Mouse (Mus musculus) brain, adult 10 weeks (tissue): ENCODE measurements around the gene Tmem274. TPM values are rescaled to one million over a fixed set of nuclear protein-coding genes. Genes with fewer than 3 reads are reported as not detected.

Experiments used
- polyA plus RNA-seq: library from polyadenylated mRNA; stranded (reverse); fragments of 350-450 nt; fragmentation: Illumina TruSeq; extraction: RNeasy Lipid Tissue Mini Kit (QIAGEN cat#74804); gene quantifications from one replicate; pipeline ENCODE4 v1.2.3, GENCODE M21; 2015; ENCODE audit warnings: low read depth, low replicate concordance

The Tmem274 gene
- not detected for polyA plus RNA-seq

DNA sequence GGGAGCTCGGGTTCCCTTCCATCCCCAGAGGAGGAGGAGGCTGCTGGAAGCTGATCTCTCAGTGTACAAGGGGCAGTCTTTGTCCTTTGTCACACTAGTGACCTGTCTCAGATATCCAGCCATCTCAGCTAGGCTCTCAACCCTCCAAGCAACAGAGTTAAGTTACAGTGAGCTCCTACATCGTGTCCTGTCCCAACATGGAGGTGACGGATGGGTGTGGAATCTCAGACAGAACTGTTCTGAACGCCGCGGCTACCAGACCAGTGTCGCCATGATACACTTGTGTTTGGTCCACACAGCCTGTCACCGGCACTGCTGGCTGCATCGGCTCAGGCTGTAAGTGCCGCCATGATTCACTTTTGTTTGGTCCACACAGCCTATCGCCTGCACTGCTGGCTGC, at the start of gene Tmem274:
Tmem274 (plus strand) TSS at position 301 of the 400 bp plus-strand sequence.

DNA sequence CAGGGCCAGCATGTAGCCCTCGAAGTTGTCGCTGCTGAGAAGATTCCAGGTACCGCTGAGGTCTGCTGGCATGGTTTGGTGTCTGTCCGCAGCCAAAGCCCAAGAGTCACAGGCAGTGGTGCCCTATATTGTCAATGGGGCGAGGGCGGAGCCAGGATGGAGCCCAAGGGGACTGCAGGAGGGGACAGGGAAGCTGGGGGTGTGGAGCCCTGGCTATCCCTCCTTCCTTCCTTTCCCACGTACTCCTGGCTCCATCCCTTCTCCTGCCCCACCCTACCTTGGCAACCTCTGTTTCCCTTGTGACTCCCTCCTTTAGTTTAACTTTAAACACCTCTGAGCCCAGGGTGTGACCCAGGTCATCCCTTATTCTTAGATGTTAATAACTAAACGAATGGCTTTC, 22.3 kb upstream of the Tmem274 start, which contains the start of gene Rbp7:
Rbp7 (minus strand) TSS at position 100 of the 400 bp plus-strand sequence.

GRCm38 (mm10) chr4:149485053-149485824, 8.1 kb downstream of the Tmem274 start, which contains the start of the genes Nmnat1 and Lzic:
Gene Nmnat1 (minus strand): TSS chr4:149485202.
Gene Lzic (plus strand): TSS chr4:149485229.

DNA sequence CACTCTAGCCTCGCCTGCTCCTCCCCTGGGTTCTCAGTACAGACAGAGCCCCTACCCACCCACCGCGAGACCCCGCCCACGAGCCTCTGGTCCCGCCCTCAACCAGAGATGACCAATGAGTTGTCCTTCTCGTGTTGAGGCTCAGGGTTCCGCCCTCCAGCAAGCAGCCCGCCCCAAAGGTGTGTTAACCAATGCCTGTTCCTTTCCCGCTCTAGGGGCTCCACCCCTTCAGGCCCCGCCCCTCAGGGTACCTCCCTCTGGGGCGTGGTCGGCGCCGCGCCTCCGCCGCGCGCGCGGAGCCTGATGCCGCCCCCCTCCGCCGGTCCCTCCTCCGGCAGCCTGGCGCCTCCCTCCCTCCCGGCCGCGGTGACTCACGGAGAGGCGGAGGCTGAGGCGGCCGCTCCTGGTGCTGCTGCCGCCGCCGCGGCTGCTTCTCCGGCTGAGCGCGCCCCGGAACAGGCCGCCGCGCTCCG, 40.7 kb downstream of the Tmem274 start, which contains the start of gene Ctnnbip1:
Ctnnbip1 (plus strand) TSS at position 369 of the 473 bp plus-strand sequence.

Other genes with a start within 250 kb of the Tmem274 start
- 204 TPM for gene Kif1b, start 169.7 kb upstream of the Tmem274 start, polyA plus RNA-seq
- 55.4 TPM for gene Ube4b, start 50.6 kb upstream of the Tmem274 start, polyA plus RNA-seq
- 1.9 TPM for gene Rbp7, start 22.4 kb upstream of the Tmem274 start, polyA plus RNA-seq
- 14.0 TPM for gene Nmnat1, start 7.8 kb downstream of the Tmem274 start, polyA plus RNA-seq
- gene Lzic, start 7.9 kb downstream of the Tmem274 start, polyA plus RNA-seq: 17.2 TPM
- gene Ctnnbip1, start 40.9 kb downstream of the Tmem274 start, polyA plus RNA-seq: 33.8 TPM
- gene Clstn1, start 109.1 kb downstream of the Tmem274 start, polyA plus RNA-seq: 707 TPM
- gene Pik3cd, start 225.2 kb downstream of the Tmem274 start, polyA plus RNA-seq: 12.7 TPM